Mouse (Mus musculus) MEL (cell line): ENCODE results near the gene Sorbs1.

Source experiments
- CTCF ChIP-seq, 3 experiments: IDR thresholded peaks in 2 of 3; conservative IDR thresholded peaks in 1 of 3; 2 replicates each; pipeline ENCODE4 v1.5.1; 2011 to 2012; ENCODE audit warnings: low read length in 3 of 3, low read depth in 2 of 3, mild to moderate bottlenecking in 2 of 3, improper control_type of control experiment in 1 of 3, inconsistent platforms in 1 of 3, mixed read lengths in 1 of 3, moderate library complexity in 1 of 3; ENCODE audit not compliant: control insufficient read depth in 1 of 3, insufficient read depth in 1 of 3, poor library complexity in 1 of 3, severe bottlenecking in 1 of 3
- KAT2A ChIP-seq: conservative IDR thresholded peaks from 2 replicates; pipeline ENCODE4 v1.6.1; 2012; ENCODE audit warnings: low read depth, low read length, improper control_type of control experiment, inconsistent platforms
- POLR2A ChIP-seq, 2 experiments: IDR thresholded peaks; 2 replicates each; pipeline ENCODE4 v1.6.1; 2011 to 2012; ENCODE audit warnings: low read length in 2 of 2, mild to moderate bottlenecking in 2 of 2, control low read depth in 1 of 2, improper control_type of control experiment in 1 of 2, low read depth in 1 of 2, moderate library complexity in 1 of 2; ENCODE audit not compliant: control insufficient read depth in 1 of 2, insufficient read depth in 1 of 2, poor library complexity in 1 of 2
- RAD21 ChIP-seq: IDR thresholded peaks from 2 replicates; pipeline ENCODE4 v1.6.1; 2011; ENCODE audit warnings: mild to moderate bottlenecking, low read depth, low read length, improper control_type of control experiment
- TCF12 ChIP-seq: IDR thresholded peaks from 2 replicates; pipeline ENCODE4 v1.6.1; 2014; ENCODE audit warnings: low read depth, mild to moderate bottlenecking, inconsistent platforms, low read length, improper control_type of control experiment, moderate library complexity
- ZC3H11A ChIP-seq: IDR thresholded peaks from 2 replicates; pipeline ENCODE4 v1.6.1; 2012; ENCODE audit warnings: low read depth, mild to moderate bottlenecking, inconsistent platforms, low read length, improper control_type of control experiment

DNA sequence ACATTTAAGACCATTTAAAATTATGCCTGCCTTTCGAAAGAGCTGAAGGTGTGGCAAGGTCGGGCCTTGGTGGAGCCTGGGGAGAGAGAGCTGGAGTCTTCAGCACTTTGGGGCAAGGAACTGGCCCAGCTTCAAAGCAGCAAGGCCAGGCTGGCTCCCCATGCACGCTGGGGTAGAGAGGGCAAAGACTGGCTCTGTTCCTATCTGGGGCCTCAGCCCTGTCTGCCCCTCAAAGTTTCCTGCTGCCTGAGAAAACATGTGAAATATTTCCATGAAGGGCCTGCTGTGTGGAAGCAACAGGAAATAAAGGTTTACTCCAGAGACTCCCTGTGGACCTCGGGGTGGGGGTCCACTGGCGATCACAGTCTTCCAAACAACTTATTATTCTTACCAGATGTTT, 88.3 kb downstream of the Sorbs1 start:
- no peak for TF ChIP-seq POLR2A (IDR thresholded peaks at IDR 0.05; ENCODE audit: control insufficient read depth in 1 of 2, insufficient read depth in 1 of 2, low read depth in 1 of 2, low read length in 2 of 2, poor library complexity in 1 of 2)
- no peak for TF ChIP-seq KAT2A
- no peak for TF ChIP-seq CTCF (IDR thresholded peaks at IDR 0.05 in 2 of 3, conservative IDR thresholded peaks at IDR 0.05 in 1 of 3; ENCODE audit: control insufficient read depth in 1 of 3, insufficient read depth in 1 of 3, low read depth in 2 of 3, low read length in 3 of 3, poor library complexity in 1 of 3, severe bottlenecking in 1 of 3)
- TF ChIP-seq ZC3H11A: no peak
- no peak for TF ChIP-seq RAD21
- no peak for TF ChIP-seq TCF12
